In the genomic region with DNA sequence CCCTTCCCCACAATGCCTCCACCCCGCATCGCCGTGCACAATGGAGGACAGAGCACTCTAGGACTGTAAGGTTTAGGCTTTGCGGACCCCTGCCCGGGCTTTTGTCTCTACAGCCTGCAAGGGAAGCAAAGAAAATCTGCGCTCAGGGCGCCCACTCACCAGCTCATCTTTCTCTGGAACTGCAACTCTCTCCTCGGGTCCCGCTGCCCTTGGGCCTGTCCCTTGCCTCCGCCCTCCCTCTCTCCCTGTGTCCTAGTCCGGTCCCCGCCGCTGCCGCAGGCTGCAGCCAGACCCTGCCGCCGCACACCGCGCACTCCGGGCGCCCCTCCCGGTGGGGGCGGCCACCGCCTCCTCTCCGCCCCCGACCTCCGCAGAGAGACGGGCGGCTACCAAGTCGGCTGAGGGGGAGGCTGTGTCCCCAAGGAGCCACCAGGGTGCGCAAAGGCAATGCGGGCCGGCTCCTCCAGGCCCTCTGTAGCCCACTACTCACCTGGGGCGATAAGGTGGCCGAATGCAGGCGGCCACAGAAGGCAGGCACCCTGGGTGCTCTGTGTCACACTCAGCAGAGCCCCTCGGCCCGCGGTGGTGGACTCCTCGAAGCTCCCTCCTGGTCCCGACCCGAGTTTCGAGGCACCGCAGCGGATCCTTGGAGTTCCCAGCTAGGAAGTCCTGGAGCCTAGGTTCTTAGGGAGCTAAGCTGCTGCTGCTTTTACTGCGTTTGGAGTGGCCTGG, we compare ENCODE assay signal across 7 mouse cellular contexts.
DNase-seq lines count a peak whose midpoint lies in the region; ATAC-seq lines count a peak whose summit lies in the region.

No protein-coding gene starts in this region.

- H3K36me3 ChIP-seq in embryonic facial prominence, embryonic 13.5 days: no peaks in the 10 kb centered on the region
- no peaks in the 10 kb centered on the region for H3K36me3 ChIP-seq in limb, embryonic 12.5 days
- no peaks in the 10 kb centered on the region for H3K36me3 ChIP-seq in midbrain, embryonic 13.5 days

- H3K27me3 ChIP-seq in embryonic facial prominence, embryonic 13.5 days: no peaks in the 10 kb centered on the region
- no peaks in the 10 kb centered on the region for H3K27me3 ChIP-seq in limb, embryonic 12.5 days
- peaks cover 7% of the 10 kb centered on the region; the same call in 1 of the 2 replicates for H3K27me3 ChIP-seq in midbrain, embryonic 13.5 days

- peak overlapping the region; percentile 76 for H3K4me3 ChIP-seq in embryonic facial prominence, embryonic 13.5 days
- H3K4me3 ChIP-seq in limb, embryonic 12.5 days (replicated peaks): peak overlapping the region; percentile 68
- peak overlapping the region; percentile 72 for H3K4me3 ChIP-seq in midbrain, embryonic 13.5 days (replicated peaks)

- no peaks in the 10 kb centered on the region for H3K9me3 ChIP-seq in embryonic facial prominence, embryonic 13.5 days
- no peaks in the 10 kb centered on the region for H3K9me3 ChIP-seq in limb, embryonic 12.5 days
- no peaks in the 10 kb centered on the region for H3K9me3 ChIP-seq in midbrain, embryonic 13.5 days

- peak; percentile 60 to 75 for DNase-seq in adrenal gland, postnatal 4 days (ENCODE audit: low spot score in 2 of 2)
- peak; percentile 83 to 86 for DNase-seq in heart, adult 9 months (ENCODE audit: low spot score in 2 of 2)
- peak; percentile 88 to 91 for DNase-seq in kidney, adult 8-10 months
- peak; percentile 8 to 24 for DNase-seq in spleen, postnatal 36 days (ENCODE audit: low spot score in 2 of 2)

- H3K9ac ChIP-seq in embryonic facial prominence, embryonic 13.5 days: peak overlapping the region; percentile 91
- H3K9ac ChIP-seq in limb, embryonic 12.5 days (replicated peaks): peak overlapping the region; percentile 91
- H3K9ac ChIP-seq in midbrain, embryonic 13.5 days (replicated peaks): peak overlapping the region; percentile 79

- peak; percentile 91 for ATAC-seq in embryonic facial prominence, embryonic 13.5 days (ENCODE audit: insufficient number of reproducible peaks, insufficient read depth, low FRiP score, low TSS enrichment, low read depth)
- ATAC-seq in limb, embryonic 12.5 days (ENCODE audit: insufficient number of reproducible peaks, insufficient read depth, low FRiP score, low TSS enrichment, low read depth): peak; percentile 95
- peak; percentile 97 for ATAC-seq in midbrain, embryonic 13.5 days

- peak overlapping the region; percentile 87 for H3K27ac ChIP-seq in embryonic facial prominence, embryonic 13.5 days
- H3K27ac ChIP-seq in limb, embryonic 12.5 days: peak overlapping the region; percentile 93
- H3K27ac ChIP-seq in midbrain, embryonic 13.5 days: peak overlapping the region; percentile 53; the same call in 1 of the 2 replicates

- H3K4me1 ChIP-seq in embryonic facial prominence, embryonic 13.5 days: peaks cover 32% of the 10 kb centered on the region
- peaks cover 32% of the 10 kb centered on the region for H3K4me1 ChIP-seq in limb, embryonic 12.5 days (replicated peaks)
- H3K4me1 ChIP-seq in midbrain, embryonic 13.5 days (replicated peaks): peaks cover 35% of the 10 kb centered on the region

- WGBS in embryonic facial prominence, embryonic 13.5 days: under 1% methylated on average over 44 of the region's 45 CpGs
- under 1% methylated on average over 45 of the region's 45 CpGs for WGBS in limb, embryonic 12.5 days
- 1% methylated on average over 45 of the region's 45 CpGs for whole genome bisulfite sequencing in midbrain, embryonic 13.5 days

- H3K4me2 ChIP-seq in embryonic facial prominence, embryonic 13.5 days: peak overlapping the region; percentile 82
- H3K4me2 ChIP-seq in limb, embryonic 12.5 days: peak overlapping the region; percentile 72
- peak overlapping the region; percentile 92 for H3K4me2 ChIP-seq in midbrain, embryonic 13.5 days (replicated peaks)

Comparison
In these comparisons a context has a peak if more than half of its experiments do, and no peak if none do; other contexts are left out.
1. Peak in every context shown above with its lines: DNase-seq, ATAC-seq, H3K4me3 ChIP-seq and H3K27ac ChIP-seq.
2. DNase-seq: peak in every context shown above with its lines; median percentile 90 in kidney, adult 8-10 months; 84 in heart, adult 9 months; 68 in adrenal gland, postnatal 4 days; 16 in spleen, postnatal 36 days.